Mouse (Mus musculus) megakaryocyte progenitor cell, adult 5-6 weeks (primary cell): Measurements from ENCODE around the gene Yif1b. TPM values are rescaled to one million over a fixed set of nuclear protein-coding genes. Genes with fewer than 3 reads are reported as not detected.
"Not testable (repeated sequence)": the region's sequence is repeated elsewhere in the genome, so short reads cannot be mapped to it uniquely, and the experiment has no call there.

Source experiments
- ATAC-seq: replicated peaks from 2 replicates; pipeline ENCODE4 v1.8.0; 2016; ENCODE audit warnings: mild to moderate bottlenecking, moderate TSS enrichment, inconsistent platforms; ENCODE audit not compliant: poor library complexity
- total RNA-seq, 2 experiments: library from RNA; stranded (forward) in 1 of 2; stranded (reverse) in 1 of 2; fragments of 157-497, 149-512 nt in 1 of 2; fragments of 200-1000 nt in 1 of 2; gene quantifications; 2 replicates each; pipeline versions ENCODE4 v1.2.3 to v1.2.4; 2015 to 2017

The Yif1b gene
- total RNA-seq (2015) = 75.8 and 77.8 TPM in 2 replicates
- 28.2 and 34.1 TPM in 2 replicates for total RNA-seq (2017)

GRCm38 (mm10) chr7:29238019-29238967, at the start of gene Yif1b:
Gene Yif1b, plus strand, starts transcription at chr7:29238329.
- peak; percentile 93 for ATAC-seq

- ATAC-seq = not testable (repeated sequence)
Measured at GRCm38 (mm10) chr7:29194230-29194629, 43.9 kb upstream of the Yif1b start.

GRCm38 (mm10) chr7:29202577-29202976, 35.6 kb upstream of the Yif1b start:
- ATAC-seq = 0 out of 2 replicates have a peak, but pooled peaks have one; percentile 23

GRCm38 (mm10) chr7:29211013-29211412, 27.1 kb upstream of the Yif1b start:
- peak; percentile 72 for ATAC-seq

GRCm38 (mm10) chr7:29211415-29212198, 26.5 kb upstream of the Yif1b start:
- ATAC-seq = peak; percentile 78

GRCm38 (mm10) chr7:29212199-29212765, 25.8 kb upstream of the Yif1b start:
- peak; percentile 36 for ATAC-seq

GRCm38 (mm10) chr7:29212775-29213560, 25.2 kb upstream of the Yif1b start:
- ATAC-seq = not testable (repeated sequence)

- ATAC-seq = no peak
Measured at GRCm38 (mm10) chr7:29213675-29214082, 24.4 kb upstream of the Yif1b start, which contains the start of gene Catsperg1. Gene Catsperg1, minus strand, starts transcription at chr7:29214035.

- no peak for ATAC-seq
Measured at GRCm38 (mm10) chr7:29214236-29214635, 23.9 kb upstream of the Yif1b start.

GRCm38 (mm10) chr7:29214846-29215245, 23.3 kb upstream of the Yif1b start:
- no peak for ATAC-seq

- no peak for ATAC-seq
Measured at GRCm38 (mm10) chr7:29224756-29225394, 13.3 kb upstream of the Yif1b start.

GRCm38 (mm10) chr7:29225520-29225919, 12.6 kb upstream of the Yif1b start:
- ATAC-seq = no peak

GRCm38 (mm10) chr7:29228202-29228601, 9.9 kb upstream of the Yif1b start:
- ATAC-seq = no peak

GRCm38 (mm10) chr7:29230560-29230959, 7.6 kb upstream of the Yif1b start:
- no peak for ATAC-seq

GRCm38 (mm10) chr7:29231517-29231916, 6.6 kb upstream of the Yif1b start:
- no peak for ATAC-seq

GRCm38 (mm10) chr7:29232247-29233013, 5.7 kb upstream of the Yif1b start, which contains the start of gene Kcnk6:
Gene Kcnk6, minus strand, starts transcription at chr7:29232515.
- peak; percentile 56 for ATAC-seq

GRCm38 (mm10) chr7:29233745-29234144, 4.4 kb upstream of the Yif1b start:
- peak; percentile 29 for ATAC-seq

GRCm38 (mm10) chr7:29234661-29235060, 3.5 kb upstream of the Yif1b start:
- ATAC-seq = no peak

- ATAC-seq = no peak
Measured at GRCm38 (mm10) chr7:29236593-29236992, 1.5 kb upstream of the Yif1b start.
